Mouse (Mus musculus) adrenal gland, postnatal 4 days (tissue): ENCODE measurements at regions not wholly inside any gene's neighbourhood (a gene's known extent, or its start where the extent isn't known, plus 50 kb on each side); places are given as distances from the start of the nearest gene placed in this dataset.

Source experiments
- DNase-seq, 2 experiments: peaks; one replicate each; pipeline ENCODE4 v3.0.0; 2021 to 2022; ENCODE audit warnings: low spot score in 2 of 2, mixed read lengths in 2 of 2

GRCm38 (mm10) chr6:127207308-127207707 is 55.3 kb upstream of the Ccnd2 start:
- DNase-seq, result no peak

GRCm38 (mm10) chr6:127213355-127213754 is 61.4 kb upstream of the Ccnd2 start:
- no peak for DNase-seq

GRCm38 (mm10) chr6:127215915-127216314 is 63.9 kb upstream of the Ccnd2 start:
- no peak for DNase-seq

GRCm38 (mm10) chr6:127218634-127219445 is 66.8 kb upstream of the Ccnd2 start:
- DNase-seq, result no peak

GRCm38 (mm10) chr6:127219446-127219802 is 67.4 kb upstream of the Ccnd2 start:
- DNase-seq, result no peak

GRCm38 (mm10) chr6:127226242-127226983 is 74.4 kb upstream of the Ccnd2 start:
- DNase-seq, result no peak

GRCm38 (mm10) chr6:127236510-127237109 is 84.6 kb upstream of the Ccnd2 start:
- DNase-seq, result no peak

GRCm38 (mm10) chr6:127237168-127237567 is 85.2 kb upstream of the Ccnd2 start:
- no peak for DNase-seq

- DNase-seq, result no peak
Observed at GRCm38 (mm10) chr6:127239529-127240471, 87.8 kb upstream of the Ccnd2 start.

- no peak for DNase-seq
Observed at GRCm38 (mm10) chr6:127240472-127241375, 88.7 kb upstream of the Ccnd2 start.

GRCm38 (mm10) chr6:127241693-127242425 is 89.9 kb upstream of the Ccnd2 start:
- no peak for DNase-seq

GRCm38 (mm10) chr6:127243032-127243431 is 91.0 kb upstream of the Ccnd2 start:
- no peak for DNase-seq

GRCm38 (mm10) chr6:127245814-127246440 is 93.9 kb upstream of the Ccnd2 start:
- DNase-seq, result no peak

- DNase-seq, result no peak
Observed at GRCm38 (mm10) chr6:127246730-127247129, 94.7 kb upstream of the Ccnd2 start.

GRCm38 (mm10) chr6:127247343-127247742 is 95.3 kb upstream of the Ccnd2 start:
- DNase-seq, result no peak

- no peak for DNase-seq
Observed at GRCm38 (mm10) chr6:127250181-127250873, 98.3 kb upstream of the Ccnd2 start.

- DNase-seq, result no peak
Observed at GRCm38 (mm10) chr6:127250874-127251670, 99.1 kb upstream of the Ccnd2 start.

GRCm38 (mm10) chr6:127251671-127251985 is 99.6 kb upstream of the Ccnd2 start:
- DNase-seq, result no peak
